Mouse (Mus musculus) spleen, adult 18-20 months (tissue): ENCODE data around the gene Jmjd8.
"Not testable (repeated sequence)": the region's sequence is repeated elsewhere in the genome, so short reads cannot be mapped to it uniquely, and the experiment has no call there.

ENCODE experiments used
- DNase-seq, 2 experiments: peaks; one replicate each; pipeline ENCODE4 v3.0.0; 2022; ENCODE audit warnings: mixed read lengths in 2 of 2

Gene Jmjd8

GRCm38 (mm10) chr17:25828712-25829557 is at the start of gene Jmjd8:
Gene Jmjd8 (plus strand): TSS chr17:25828867.
- peak; percentile 52 to 69 for DNase-seq

GRCm38 (mm10) chr17:25781339-25781738 is 47.3 kb upstream of the Jmjd8 start:
- no peak for DNase-seq

GRCm38 (mm10) chr17:25783086-25783485 is 45.6 kb upstream of the Jmjd8 start:
- no peak for DNase-seq

- no peak for DNase-seq
Observed at GRCm38 (mm10) chr17:25783861-25784574, 44.6 kb upstream of the Jmjd8 start.

- DNase-seq, result peak; percentile 87 to 94
Observed at GRCm38 (mm10) chr17:25785281-25785745, 43.4 kb upstream of the Jmjd8 start, which contains the start of gene Haghl. Gene Haghl (minus strand): TSS chr17:25785673.

GRCm38 (mm10) chr17:25786280-25786679 is 42.4 kb upstream of the Jmjd8 start, which contains the start of gene Ccdc78:
Gene Ccdc78 (plus strand): TSS chr17:25786580.
- DNase-seq, result no peak

GRCm38 (mm10) chr17:25786781-25787504 is 41.7 kb upstream of the Jmjd8 start:
- DNase-seq, result no peak

GRCm38 (mm10) chr17:25791320-25791842 is 37.3 kb upstream of the Jmjd8 start:
- DNase-seq, result no peak

GRCm38 (mm10) chr17:25791843-25792527 is 36.7 kb upstream of the Jmjd8 start:
- peak; percentile 71 to 89 for DNase-seq

GRCm38 (mm10) chr17:25792615-25793014 is 36.1 kb upstream of the Jmjd8 start, which contains the start of gene Fam173a:
Gene Fam173a (minus strand): TSS chr17:25792901.
- DNase-seq, result peak; percentile 67 to 73

- no peak for DNase-seq
Observed at GRCm38 (mm10) chr17:25794197-25794596, 34.5 kb upstream of the Jmjd8 start.

GRCm38 (mm10) chr17:25794998-25795397 is 33.7 kb upstream of the Jmjd8 start:
- DNase-seq, result no peak

- no peak for DNase-seq
Observed at GRCm38 (mm10) chr17:25795609-25796092, 33.0 kb upstream of the Jmjd8 start, which contains the start of gene AC134908.4. Gene AC134908.4 (minus strand): TSS chr17:25795659.

GRCm38 (mm10) chr17:25796211-25796771 is 32.4 kb upstream of the Jmjd8 start:
- peak in 1 of 2 experiments; percentile 26 for DNase-seq

- peak; percentile 74 to 89 for DNase-seq
Observed at GRCm38 (mm10) chr17:25796951-25797369, 31.7 kb upstream of the Jmjd8 start, which contains the start of gene Metrn. Gene Metrn (minus strand): TSS chr17:25797136.

- peak; percentile 49 to 57 for DNase-seq
Observed at GRCm38 (mm10) chr17:25801029-25801428, 27.6 kb upstream of the Jmjd8 start.

GRCm38 (mm10) chr17:25802825-25803517 is 25.7 kb upstream of the Jmjd8 start:
- DNase-seq, result no peak

- DNase-seq, result no peak
Observed at GRCm38 (mm10) chr17:25806507-25806906, 22.2 kb upstream of the Jmjd8 start.

- not testable (repeated sequence) for DNase-seq
Observed at GRCm38 (mm10) chr17:25807452-25807851, 21.2 kb upstream of the Jmjd8 start.

- no peak for DNase-seq
Observed at GRCm38 (mm10) chr17:25808028-25808427, 20.6 kb upstream of the Jmjd8 start.
